ENCODE assay signal across 12 mouse cellular contexts in genomic region chr1:153288010-153288409, GRCm38 (mm10). TPM values are rescaled to one million over a fixed set of nuclear protein-coding genes. Genes with fewer than 3 reads are reported as not detected.
DNase-seq lines count a peak whose midpoint lies in the region; ATAC-seq lines count a peak whose summit lies in the region.
"Had no signal": no experiment of that assay in that cellular context is flagged by ENCODE, and none has a peak within 500 bp of the region (broad histone marks: within the 10 kb centered on the region; RNA-seq: fewer than 3 reads in every experiment).

No protein-coding gene starts in this region.

- peak; percentile 39 to 54 for DNase-seq in layer of hippocampus, adult 8-10 months (ENCODE audit: low spot score in 2 of 2)
- no peak for DNase-seq in layer of hippocampus, postnatal 10 days (ENCODE audit: low spot score in 2 of 2)
- DNase-seq in CD4-positive, CD25-positive, alpha-beta regulatory T cell, adult 2 months (ENCODE audit: low read depth, low spot score), result peak; percentile 63
- DNase-seq in right cerebral cortex, postnatal 14 days, result peak; percentile 28
- DNase-seq in cerebellum, postnatal 36 days, result no peak

- H3K4me1 ChIP-seq in forebrain, embryonic 12.5 days, result peaks cover 12% of the 10 kb centered on the region

- 91% methylated on average over 4 of the region's 4 CpGs for WGBS in forebrain, embryonic 12.5 days

- ATAC-seq in common myeloid progenitor, adult 5-6 weeks (replicated peaks; ENCODE audit: low read depth, poor library complexity, severe bottlenecking), result peak; percentile 56
- ATAC-seq in erythroblast, adult 5-6 weeks (replicated peaks; ENCODE audit: low FRiP score, poor library complexity, severe bottlenecking), result no peak
- no peak for ATAC-seq in forebrain, embryonic 12.5 days (ENCODE audit: low FRiP score)
- ATAC-seq: intestine, embryonic 15.5 days had no signal

- H3K36me3 ChIP-seq in forebrain, embryonic 12.5 days (replicated peaks), result no peaks in the 10 kb centered on the region
- H3K36me3 ChIP-seq: forebrain, embryonic 10.5 days; intestine, embryonic 15.5 days had no signal

- no peaks in the 10 kb centered on the region for H3K27me3 ChIP-seq in forebrain, embryonic 12.5 days
- H3K27me3 ChIP-seq: heart, embryonic 13.5 days; intestine, embryonic 15.5 days; limb, embryonic 12.5 days had no signal

- H3K27ac ChIP-seq in forebrain, embryonic 12.5 days, result no peak overlapping the region
- H3K27ac ChIP-seq: forebrain, embryonic 10.5 days; heart, embryonic 13.5 days; intestine, embryonic 15.5 days; limb, embryonic 12.5 days had no signal

- no peak overlapping the region for H3K4me3 ChIP-seq in forebrain, embryonic 12.5 days (replicated peaks)
- H3K4me3 ChIP-seq: forebrain, embryonic 10.5 days; heart, embryonic 13.5 days; intestine, embryonic 15.5 days; limb, embryonic 12.5 days had no signal

- no peak overlapping the region for H3K9ac ChIP-seq in forebrain, embryonic 12.5 days
- H3K9ac ChIP-seq: heart, embryonic 13.5 days; intestine, embryonic 15.5 days; limb, embryonic 12.5 days had no signal

- no peaks in the 10 kb centered on the region for H3K9me3 ChIP-seq in forebrain, embryonic 12.5 days
- H3K9me3 ChIP-seq: forebrain, embryonic 10.5 days; heart, embryonic 13.5 days; intestine, embryonic 15.5 days; limb, embryonic 12.5 days had no signal

- no peak overlapping the region for H3K4me2 ChIP-seq in forebrain, embryonic 12.5 days
- H3K4me2 ChIP-seq: heart, embryonic 13.5 days; intestine, embryonic 15.5 days; limb, embryonic 12.5 days had no signal

RNA-seq across cellular contexts. Expression of gene Lamc1, which starts 44.6 kb away (rescaled TPM):
- total RNA-seq in layer of hippocampus, adult 8-10 months (2022), result 10 to 100 TPM; 25.3 to 32.3 (median 28.6) TPM
- total RNA-seq in layer of hippocampus, postnatal 10 days (2021), result 10 to 100 TPM; 43.2 to 43.8 TPM
- 2.1 and 3.6 TPM in 2 replicates for total RNA-seq in common myeloid progenitor, adult 5-6 weeks (2017)
- 0.63 TPM in 1 of 2 replicates, not detected in the other for total RNA-seq in erythroblast, adult 5-6 weeks (2015; ENCODE audit: low replicate concordance)
- 0.34 TPM in 1 of 2 replicates, not detected in the other for total RNA-seq in erythroblast, adult 5-6 weeks (2017; ENCODE audit: low replicate concordance)
- 26.0 and 26.3 TPM in 2 replicates for polyA plus RNA-seq in forebrain, embryonic 12.5 days (2016; fragmentation: Nextera tagmentation; extraction: Ambion mirVana)

Comparison
In these comparisons a context has a peak if more than half of its experiments do, and no peak if none do; other contexts are left out.
1. DNase-seq: peak in layer of hippocampus, adult 8-10 months (2 of 2), CD4-positive, CD25-positive, alpha-beta regulatory T cell, adult 2 months (single experiment) and right cerebral cortex, postnatal 14 days (single experiment); none in layer of hippocampus, postnatal 10 days (0 of 2) and cerebellum, postnatal 36 days (0 of 2).